Mouse (Mus musculus): ENCODE results near the gene Taar1. TPM values are rescaled to one million over a fixed set of nuclear protein-coding genes. Genes with fewer than 3 reads are reported as not detected.

Taar1 gene
- polyA plus RNA-seq, 1 experiment from 2014 or later: not detected

DNA sequence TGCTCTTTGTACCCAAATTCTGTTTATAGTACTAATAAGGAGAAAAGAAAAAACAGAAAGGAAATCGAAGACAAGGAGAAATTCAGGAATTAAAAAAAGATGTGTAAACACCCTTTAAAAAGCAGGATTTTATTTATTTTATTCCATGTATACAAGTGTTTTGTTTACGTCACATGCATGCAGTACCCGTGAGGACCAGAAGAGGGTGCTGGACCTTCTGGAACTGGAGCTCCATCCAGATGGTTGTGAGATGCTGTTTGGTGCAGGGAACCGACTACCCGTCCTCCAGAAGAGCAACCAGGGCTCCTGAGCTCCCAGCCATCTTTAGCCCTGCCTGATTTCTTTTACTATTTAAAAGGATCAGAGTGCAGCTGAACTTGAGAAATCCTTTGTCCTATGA is 22.3 kb downstream of the Taar1 start:
- H3K27ac ChIP-seq: no peak overlapping the region
- peaks cover 9% of the 10 kb centered on the region; the same call in 1 of the 2 replicates for H3K4me1 ChIP-seq
- H3K9me3 ChIP-seq: no peaks in the 10 kb centered on the region
- WGBS: 81% methylated on average over 5 of the region's 5 CpGs
- no peak overlapping the region for H3K4me3 ChIP-seq
- no peaks in the 10 kb centered on the region for H3K36me3 ChIP-seq (replicated peaks)
- DNase-seq (ENCODE audit: extremely low spot score, low spot score): no peak
- H3K27me3 ChIP-seq (ENCODE audit: poor library complexity, severe bottlenecking): no peaks in the 10 kb centered on the region

DNA sequence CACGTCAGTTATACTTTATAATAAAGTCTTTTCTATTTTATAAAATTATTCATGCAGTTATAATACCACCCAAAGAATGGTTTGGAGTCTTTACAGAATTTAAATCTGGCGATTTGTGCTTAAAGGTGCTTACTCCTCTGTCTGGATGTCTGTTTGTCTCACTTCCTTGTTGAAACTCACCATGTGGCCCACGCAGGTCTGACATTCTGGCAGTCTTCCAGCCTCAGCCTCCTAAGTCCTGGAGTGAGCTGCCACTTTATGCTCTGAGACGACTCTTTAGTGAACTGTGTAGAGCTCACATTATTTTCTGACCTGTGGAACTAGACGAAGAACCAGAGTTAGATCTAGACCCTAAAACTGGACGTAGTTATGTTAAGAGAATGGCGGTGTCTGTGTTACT is 27.9 kb downstream of the Taar1 start:
- no peaks in the 10 kb centered on the region for H3K4me1 ChIP-seq
- no peak overlapping the region for H3K4me3 ChIP-seq
- no peaks in the 10 kb centered on the region for H3K36me3 ChIP-seq (replicated peaks)
- H3K27me3 ChIP-seq (ENCODE audit: poor library complexity, severe bottlenecking): no peaks in the 10 kb centered on the region
- DNase-seq (ENCODE audit: extremely low spot score, low spot score): no peak
- WGBS: 85% methylated on average over 7 of the region's 7 CpGs
- no peak overlapping the region for H3K27ac ChIP-seq
- H3K9me3 ChIP-seq: no peaks in the 10 kb centered on the region

DNA sequence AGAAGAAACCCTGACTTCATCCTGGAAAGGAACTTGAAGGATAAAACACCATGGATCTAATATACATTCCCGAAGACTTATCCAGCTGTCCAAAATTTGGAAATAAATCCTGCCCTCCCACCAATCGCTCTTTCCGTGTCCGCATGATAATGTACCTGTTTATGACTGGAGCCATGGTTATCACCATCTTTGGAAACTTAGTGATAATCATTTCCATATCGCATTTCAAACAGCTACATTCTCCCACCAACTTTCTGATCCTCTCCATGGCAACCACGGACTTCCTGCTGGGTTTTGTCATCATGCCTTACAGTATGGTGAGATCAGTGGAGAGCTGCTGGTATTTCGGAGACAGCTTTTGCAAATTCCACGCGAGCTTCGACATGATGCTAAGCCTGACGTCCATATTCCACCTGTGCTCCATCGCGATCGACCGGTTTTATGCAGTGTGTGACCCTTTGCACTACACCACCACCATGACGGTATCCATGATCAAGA is 29.4 kb downstream of the Taar1 start, which contains the start of gene Taar3:
Gene Taar3, plus strand, starts transcription at position 51 of the 498 bp plus-strand sequence.
- H3K36me3 ChIP-seq (replicated peaks): no peaks in the 10 kb centered on the region
- WGBS: 90% methylated on average over 16 of the region's 16 CpGs
- H3K27me3 ChIP-seq (ENCODE audit: poor library complexity, severe bottlenecking): no peaks in the 10 kb centered on the region
- H3K4me3 ChIP-seq: no peak within 1 kb of the TSS
- no peak within 1 kb of the TSS for H3K27ac ChIP-seq
- H3K4me1 ChIP-seq: no peaks in the 10 kb centered on the region
- H3K9me3 ChIP-seq: no peaks in the 10 kb centered on the region
- no peak for DNase-seq (ENCODE audit: extremely low spot score, low spot score)

DNA sequence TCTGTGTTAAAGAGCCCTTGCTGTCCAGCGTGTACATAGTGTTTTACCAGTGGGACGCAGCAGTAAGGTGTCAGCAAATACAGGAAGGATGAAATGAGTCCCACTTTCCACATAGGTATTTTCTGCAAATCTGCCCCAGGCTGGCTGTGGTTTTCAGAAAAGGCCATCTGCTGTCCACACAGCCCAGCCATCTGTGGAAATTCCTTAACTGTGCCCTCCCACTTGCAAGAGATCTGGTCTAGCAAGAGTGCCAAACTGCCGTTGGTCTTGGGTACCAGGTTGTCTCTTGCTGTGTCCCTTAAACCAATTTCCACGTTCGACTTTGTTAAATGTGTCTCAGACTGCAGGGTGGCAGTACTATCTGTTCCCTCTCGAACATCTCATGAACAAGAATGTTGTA is 31.6 kb downstream of the Taar1 start:
- WGBS: 87% methylated on average over 6 of the region's 6 CpGs
- Histone ChIP-seq H3K9me3 (no peaks in the 10 kb centered on the region), H3K27me3 (ENCODE audit: poor library complexity, severe bottlenecking) (no peaks in the 10 kb centered on the region), H3K36me3 (replicated peaks) (no peaks in the 10 kb centered on the region), H3K4me3 (no peak overlapping the region), H3K27ac (no peak overlapping the region), H3K4me1 (no peaks in the 10 kb centered on the region)
- DNase-seq (ENCODE audit: extremely low spot score, low spot score): no peak

DNA sequence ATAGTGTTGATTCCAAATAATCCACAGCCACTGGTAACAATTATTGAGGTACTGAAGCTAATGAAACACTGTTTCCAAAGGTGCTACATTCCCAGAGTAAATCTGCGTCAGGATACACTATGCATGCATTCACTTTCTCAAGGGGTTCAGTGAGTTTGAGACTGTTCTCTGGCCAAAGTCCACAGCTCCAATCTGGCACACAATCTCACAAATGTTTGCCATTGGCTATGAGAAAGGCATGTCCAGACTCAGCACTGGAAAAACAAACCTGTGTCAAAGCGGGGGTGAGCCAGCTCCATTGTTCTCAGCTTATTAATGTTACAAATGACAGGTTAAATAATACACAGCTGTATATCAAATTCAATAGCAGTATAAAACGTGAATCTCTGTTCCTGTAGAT is 38.9 kb downstream of the Taar1 start:
- H3K9me3 ChIP-seq: no peaks in the 10 kb centered on the region
- no peak overlapping the region for H3K4me3 ChIP-seq
- H3K36me3 ChIP-seq (replicated peaks): no peaks in the 10 kb centered on the region
- WGBS: 74% methylated on average over 3 of the region's 3 CpGs
- DNase-seq (ENCODE audit: extremely low spot score, low spot score): no peak
- H3K27me3 ChIP-seq (ENCODE audit: poor library complexity, severe bottlenecking): no peaks in the 10 kb centered on the region
- no peaks in the 10 kb centered on the region for H3K4me1 ChIP-seq
- no peak overlapping the region for H3K27ac ChIP-seq

DNA sequence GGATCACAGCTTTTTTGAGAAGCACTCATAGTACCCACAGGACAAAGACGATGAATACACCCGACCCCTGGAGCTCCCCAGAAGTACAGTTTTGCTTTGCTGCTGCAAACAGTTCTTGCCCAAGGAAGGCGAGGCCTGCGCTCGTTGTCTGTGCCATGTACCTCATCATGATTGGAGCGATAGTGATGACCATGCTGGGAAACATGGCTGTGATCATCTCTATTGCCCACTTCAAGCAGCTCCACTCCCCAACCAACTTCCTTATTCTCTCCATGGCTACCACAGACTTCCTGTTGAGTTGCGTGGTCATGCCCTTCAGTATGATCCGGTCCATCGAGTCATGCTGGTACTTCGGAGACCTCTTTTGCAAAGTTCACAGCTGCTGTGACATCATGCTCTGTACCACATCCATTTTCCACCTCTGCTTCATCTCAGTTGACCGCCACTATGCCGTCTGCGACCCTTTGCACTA is 40.3 kb downstream of the Taar1 start, which contains the start of gene Taar4:
Gene Taar4, plus strand, starts transcription at position 51 of the 472 bp plus-strand sequence.
- no peak for DNase-seq (ENCODE audit: extremely low spot score, low spot score)
- no peaks in the 10 kb centered on the region for H3K4me1 ChIP-seq
- no peak within 1 kb of the TSS for H3K27ac ChIP-seq
- no peak within 1 kb of the TSS for H3K4me3 ChIP-seq
- no peaks in the 10 kb centered on the region for H3K36me3 ChIP-seq (replicated peaks)
- H3K9me3 ChIP-seq: no peaks in the 10 kb centered on the region
- H3K27me3 ChIP-seq (ENCODE audit: poor library complexity, severe bottlenecking): no peaks in the 10 kb centered on the region
- WGBS: 96% methylated on average over 13 of the region's 13 CpGs

DNA sequence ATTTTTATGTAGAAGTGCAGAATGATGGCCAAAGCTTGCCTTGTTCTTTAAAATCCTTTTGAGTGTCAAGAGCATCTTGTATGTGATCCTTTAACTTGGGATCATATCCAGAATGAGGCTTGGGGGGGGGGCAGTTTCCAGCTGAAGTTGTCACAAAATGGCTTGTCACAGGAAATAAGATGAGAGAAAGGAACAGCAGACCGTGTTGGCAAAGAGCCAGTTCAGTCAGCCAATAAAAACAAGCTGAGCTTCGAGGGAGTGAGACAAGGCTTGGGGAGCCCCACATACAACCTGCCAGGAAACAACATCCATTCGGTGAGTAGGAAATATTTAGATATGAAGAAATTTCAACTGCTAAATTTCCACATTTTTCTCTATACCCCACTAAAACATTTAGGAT is 43.3 kb downstream of the Taar1 start:
- H3K4me1 ChIP-seq: no peaks in the 10 kb centered on the region
- H3K27ac ChIP-seq: no peak overlapping the region
- WGBS: 92% methylated on average over 3 of the region's 3 CpGs
- no peaks in the 10 kb centered on the region for H3K27me3 ChIP-seq (ENCODE audit: poor library complexity, severe bottlenecking)
- H3K4me3 ChIP-seq: no peak overlapping the region
- H3K36me3 ChIP-seq (replicated peaks): no peaks in the 10 kb centered on the region
- H3K9me3 ChIP-seq: no peaks in the 10 kb centered on the region
- DNase-seq (ENCODE audit: extremely low spot score, low spot score): no peak

DNA sequence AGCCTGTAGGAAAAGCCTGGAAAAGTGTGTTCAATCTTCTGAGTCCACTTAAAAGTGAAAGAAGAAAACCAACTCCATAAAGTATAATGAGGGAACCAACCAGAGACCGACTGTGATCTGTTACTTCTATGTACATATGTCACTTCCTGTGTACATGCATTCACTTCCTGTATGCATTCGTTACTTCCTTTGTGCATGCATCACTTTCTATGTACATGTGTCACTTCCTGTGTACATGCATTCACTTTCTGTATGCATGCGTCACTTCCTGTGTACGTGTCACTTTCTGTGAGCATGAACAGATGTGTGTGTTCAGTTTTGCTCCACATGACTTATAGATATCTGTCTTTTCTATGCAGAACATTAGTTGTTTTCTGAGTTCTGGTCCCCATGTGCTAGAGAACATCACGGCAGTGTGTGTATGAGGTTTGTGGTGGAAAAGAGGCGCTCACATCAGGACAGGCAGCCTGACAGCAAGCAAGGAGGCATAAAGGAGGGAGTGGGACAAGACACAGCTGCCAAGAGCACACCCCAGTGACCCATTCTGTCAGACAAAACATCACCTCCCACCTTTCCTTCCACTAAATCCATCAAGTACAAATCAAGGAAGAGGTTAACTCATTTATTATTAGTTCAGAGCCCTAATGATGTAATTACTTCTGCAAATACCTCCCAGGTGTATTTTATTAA is 44.9 kb downstream of the Taar1 start:
- Histone ChIP-seq H3K27me3 (ENCODE audit: poor library complexity, severe bottlenecking) (no peaks in the 10 kb centered on the region), H3K27ac (no peak overlapping the region), H3K36me3 (replicated peaks) (no peaks in the 10 kb centered on the region), H3K9me3 (no peaks in the 10 kb centered on the region), H3K4me1 (no peaks in the 10 kb centered on the region), H3K4me3 (no peak overlapping the region)
- DNase-seq (ENCODE audit: extremely low spot score, low spot score): no peak
- WGBS: 91% methylated on average over 6 of the region's 6 CpGs

DNA sequence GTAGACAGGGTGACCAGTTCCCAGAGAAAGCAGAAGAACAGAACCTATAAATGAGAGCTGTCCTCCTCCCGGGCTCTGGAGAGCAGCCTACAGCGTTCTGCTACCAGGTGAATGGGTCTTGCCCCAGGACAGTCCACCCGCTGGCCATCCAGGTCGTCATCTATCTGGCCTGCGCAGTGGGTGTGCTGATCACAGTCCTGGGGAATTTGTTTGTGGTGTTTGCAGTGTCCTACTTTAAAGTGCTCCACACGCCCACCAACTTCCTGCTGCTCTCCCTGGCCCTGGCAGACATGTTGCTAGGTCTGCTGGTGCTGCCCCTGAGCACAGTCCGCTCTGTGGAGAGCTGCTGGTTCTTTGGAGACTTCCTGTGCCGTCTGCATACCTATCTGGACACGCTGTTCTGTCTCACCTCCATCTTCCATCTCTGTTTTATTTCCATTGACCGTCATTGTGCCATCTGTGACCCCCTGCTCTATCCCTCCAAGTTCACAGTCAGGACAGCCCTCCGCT is 50.6 kb downstream of the Taar1 start, which contains the start of gene Taar5:
Gene Taar5, plus strand, starts transcription at position 51 of the 510 bp plus-strand sequence.
- WGBS: 90% methylated on average over 11 of the region's 11 CpGs
- Histone ChIP-seq H3K4me3 (no peak within 1 kb of the TSS), H3K27ac (no peak within 1 kb of the TSS), H3K27me3 (ENCODE audit: poor library complexity, severe bottlenecking) (no peaks in the 10 kb centered on the region), H3K36me3 (replicated peaks) (no peaks in the 10 kb centered on the region), H3K4me1 (no peaks in the 10 kb centered on the region), H3K9me3 (no peaks in the 10 kb centered on the region)
- DNase-seq (ENCODE audit: extremely low spot score, low spot score): no peak

Other genes starting within 250 kb of the Taar1 start
- gene Rps12, start 133.1 kb upstream of the Taar1 start, polyA plus RNA-seq (2016; fragmentation: Nextera tagmentation; extraction: Ambion mirVana): 153 and 161 TPM in 2 replicates
- gene Slc18b1, start 123.4 kb upstream of the Taar1 start, polyA plus RNA-seq (2016; fragmentation: Nextera tagmentation; extraction: Ambion mirVana): 10.6 and 12.4 TPM in 2 replicates
- not detected in 2 replicates for gene Vnn3, start 68.9 kb upstream of the Taar1 start, polyA plus RNA-seq (2016; fragmentation: Nextera tagmentation; extraction: Ambion mirVana)
- 1.2 and 1.9 TPM in 2 replicates for gene Vnn1, start 25.7 kb upstream of the Taar1 start, polyA plus RNA-seq (2016; fragmentation: Nextera tagmentation; extraction: Ambion mirVana)
- not detected in 2 replicates for gene Taar2, start 18.2 kb downstream of the Taar1 start, polyA plus RNA-seq (2016; fragmentation: Nextera tagmentation; extraction: Ambion mirVana)
- gene Taar3, start 29.2 kb downstream of the Taar1 start, polyA plus RNA-seq (2016; fragmentation: Nextera tagmentation; extraction: Ambion mirVana): not detected in 2 replicates
- not detected in 2 replicates for gene Taar4, start 40.1 kb downstream of the Taar1 start, polyA plus RNA-seq (2016; fragmentation: Nextera tagmentation; extraction: Ambion mirVana)
- gene Taar5, start 50.4 kb downstream of the Taar1 start, polyA plus RNA-seq (2016; fragmentation: Nextera tagmentation; extraction: Ambion mirVana): not detected in 2 replicates
- not detected in 2 replicates for gene Taar6, start 65.3 kb downstream of the Taar1 start, polyA plus RNA-seq (2016; fragmentation: Nextera tagmentation; extraction: Ambion mirVana)
- gene Taar7a, start 73.1 kb downstream of the Taar1 start, polyA plus RNA-seq (2016; fragmentation: Nextera tagmentation; extraction: Ambion mirVana): not detected in 2 replicates
- gene Taar7b, start 79.6 kb downstream of the Taar1 start, polyA plus RNA-seq (2016; fragmentation: Nextera tagmentation; extraction: Ambion mirVana): not detected in 2 replicates
- not detected in 2 replicates for gene Taar7d, start 106.9 kb downstream of the Taar1 start, polyA plus RNA-seq (2016; fragmentation: Nextera tagmentation; extraction: Ambion mirVana)
- gene Taar7e, start 117.3 kb downstream of the Taar1 start, polyA plus RNA-seq (2016; fragmentation: Nextera tagmentation; extraction: Ambion mirVana): not detected in 2 replicates
- gene Taar7f, start 129.2 kb downstream of the Taar1 start, polyA plus RNA-seq (2016; fragmentation: Nextera tagmentation; extraction: Ambion mirVana): not detected in 2 replicates
- not detected in 2 replicates for gene Taar8a, start 156.1 kb downstream of the Taar1 start, polyA plus RNA-seq (2016; fragmentation: Nextera tagmentation; extraction: Ambion mirVana)
- not detected in 2 replicates for gene Taar8b, start 171.9 kb downstream of the Taar1 start, polyA plus RNA-seq (2016; fragmentation: Nextera tagmentation; extraction: Ambion mirVana)
- gene Taar8c, start 181.6 kb downstream of the Taar1 start, polyA plus RNA-seq (2016; fragmentation: Nextera tagmentation; extraction: Ambion mirVana): not detected in 2 replicates
- gene Taar9, start 189.2 kb downstream of the Taar1 start, polyA plus RNA-seq (2016; fragmentation: Nextera tagmentation; extraction: Ambion mirVana): 0.19 TPM in 1 of 2 replicates, not detected in the other
- 42.3 and 42.5 TPM in 2 replicates for gene Stx7, start 228.9 kb downstream of the Taar1 start, polyA plus RNA-seq (2016; fragmentation: Nextera tagmentation; extraction: Ambion mirVana)